Mouse (Mus musculus) kidney, adult 8-10 months (tissue): ENCODE results near the gene Ctse.
A peak's percentile ranks its signal among the peaks of the same experiment; 100 is the strongest.

Experiments
- DNase-seq, 2 experiments: peaks; one replicate each; pipeline ENCODE4 v3.0.0; 2022

Ctse gene

GRCm38 (mm10) chr1:131700447-131700846 is 62.3 kb downstream of the Ctse start:
- DNase-seq: no peak

- no peak for DNase-seq
These were observed 63.3 kb downstream of the Ctse start for GRCm38 (mm10) chr1:131701391-131701790.

DNA sequence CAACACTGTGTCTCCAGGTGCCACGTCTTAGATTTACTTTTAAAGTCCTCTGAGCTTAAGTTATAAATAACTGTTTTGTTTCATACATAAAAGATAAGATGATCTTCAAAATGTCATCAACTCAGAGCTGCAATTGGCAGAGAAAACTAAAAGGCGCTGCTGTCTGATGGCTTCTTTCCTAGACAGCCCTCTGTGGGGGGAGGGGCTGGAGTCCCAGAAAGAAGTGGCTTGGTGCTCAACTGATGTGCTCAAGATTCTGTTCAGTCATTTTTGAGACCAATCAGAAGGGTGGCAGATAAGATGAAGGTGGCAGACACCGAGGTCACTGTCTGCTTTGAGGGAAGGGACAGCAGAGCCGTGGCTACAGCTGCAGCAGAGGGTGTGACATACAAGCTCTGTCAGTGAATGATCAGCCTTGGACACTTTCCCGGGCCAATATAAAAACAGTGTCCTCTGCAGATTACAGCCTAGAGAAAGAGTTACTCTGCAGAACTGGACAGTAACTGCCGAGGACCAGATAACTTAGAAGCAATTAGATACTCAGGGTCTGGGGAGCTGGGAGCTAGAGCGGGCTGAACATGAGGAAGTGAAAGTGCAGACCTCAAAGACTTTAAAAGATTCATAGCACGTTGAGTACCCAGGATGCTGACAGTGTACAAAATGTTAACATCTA is 64.1 kb downstream of the Ctse start:
- DNase-seq: no peak

DNA sequence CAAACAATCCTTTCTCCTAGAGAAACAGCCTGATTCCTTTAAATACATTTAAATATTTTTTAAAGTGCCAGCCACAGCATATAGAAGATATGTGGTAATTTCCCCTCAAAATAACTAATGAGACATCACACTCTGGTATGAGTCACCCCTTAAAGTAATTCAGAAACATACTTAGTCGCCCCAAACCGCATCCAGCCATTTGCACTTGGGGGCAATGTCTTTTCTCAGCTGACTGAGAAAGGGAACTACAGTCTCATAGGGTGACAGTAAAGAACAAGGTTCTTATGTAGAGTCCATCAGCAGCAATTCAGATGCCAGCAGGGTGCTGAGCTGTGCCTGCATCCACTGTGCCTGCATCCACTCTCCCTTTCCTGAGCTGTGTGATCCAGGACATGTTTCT is 65.4 kb downstream of the Ctse start:
- no peak for DNase-seq

GRCm38 (mm10) chr1:131708338-131708737 is 70.2 kb downstream of the Ctse start:
- DNase-seq: peak; percentile 36 to 74

DNA sequence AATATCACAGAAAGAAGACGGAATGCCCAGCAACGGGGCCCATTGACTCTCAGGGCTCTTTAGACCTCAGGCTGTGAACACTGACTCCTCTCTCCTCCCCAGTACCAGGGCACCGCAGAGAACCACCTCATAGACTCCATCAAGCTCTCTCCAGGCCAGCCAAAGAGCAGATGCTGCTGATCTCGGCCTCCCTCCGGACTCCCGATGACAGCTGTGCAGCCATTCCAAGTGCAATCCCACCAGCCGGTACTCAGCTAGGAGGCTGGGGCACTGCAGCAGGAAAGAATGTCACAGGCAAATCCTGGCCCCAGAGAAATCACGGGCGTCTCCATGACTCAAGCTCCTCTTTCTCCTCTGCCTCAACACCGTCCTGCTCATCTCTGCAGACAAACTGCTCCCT is 73.4 kb downstream of the Ctse start:
- DNase-seq: no peak

DNA sequence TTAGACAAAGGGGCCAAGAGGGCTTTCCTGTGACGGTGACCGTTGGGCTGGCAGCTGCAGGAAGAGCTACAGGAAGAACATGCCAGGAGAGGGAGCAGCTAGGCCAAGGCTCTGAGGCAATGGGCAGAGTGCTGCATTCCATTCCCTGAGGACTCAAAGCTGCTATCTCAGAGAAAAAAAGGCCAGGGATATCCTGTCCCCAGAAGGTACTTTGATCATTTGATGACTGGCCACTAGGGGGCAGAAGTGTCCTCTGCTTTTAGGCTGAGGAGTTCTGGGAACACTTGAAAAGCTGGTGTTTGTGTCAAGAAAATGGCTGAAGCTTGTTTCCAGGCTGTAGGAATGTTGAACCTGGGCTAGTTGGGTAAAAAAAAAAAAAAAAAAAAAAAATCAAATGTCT is 74.3 kb downstream of the Ctse start:
- DNase-seq: peak; percentile 73 to 87

DNA sequence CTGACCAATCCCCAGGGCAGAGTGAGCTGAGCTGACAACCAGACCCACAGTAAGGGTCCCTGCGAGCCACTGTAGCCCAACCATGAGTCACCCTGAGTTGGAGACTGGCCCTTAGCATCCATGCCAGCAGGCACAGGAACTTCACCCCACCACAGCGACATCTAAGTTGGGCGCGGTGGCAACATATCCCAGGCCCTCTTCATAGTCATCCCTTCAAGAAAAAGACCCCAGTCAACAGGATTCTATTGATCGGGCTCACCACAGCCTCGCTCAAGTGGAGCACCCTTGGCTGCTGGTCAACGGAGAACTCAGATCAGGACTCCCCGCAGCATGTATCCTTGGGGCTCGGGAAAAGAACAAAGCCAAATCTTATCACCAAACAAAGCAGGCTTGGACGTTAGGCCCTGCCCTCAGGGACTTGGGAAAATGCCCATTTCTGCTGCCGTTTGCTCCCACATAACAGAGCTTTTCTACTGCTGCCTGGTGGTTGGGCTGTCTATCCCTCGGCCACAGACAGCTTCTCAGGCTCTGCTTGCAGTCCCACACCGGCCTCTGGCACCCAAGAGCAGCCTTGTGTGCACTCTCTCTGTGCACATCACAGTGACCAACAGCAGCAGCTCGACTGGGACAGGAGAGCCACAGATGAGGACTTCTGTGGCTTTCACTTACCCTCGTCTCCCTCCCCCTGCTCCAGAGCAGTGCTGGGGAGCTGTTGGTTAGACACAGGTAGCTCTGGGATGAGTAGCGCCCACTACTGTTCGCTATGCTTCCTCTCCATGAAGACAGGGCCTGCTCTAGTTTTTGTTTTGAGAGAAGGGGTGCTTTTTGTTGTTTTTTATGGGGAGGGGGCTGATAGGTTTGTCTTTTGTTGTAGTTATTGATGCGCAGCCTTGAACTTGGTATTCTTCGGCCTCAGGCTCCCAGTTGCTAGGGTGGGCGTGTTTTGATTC is 76.6 kb downstream of the Ctse start:
- no peak for DNase-seq

DNA sequence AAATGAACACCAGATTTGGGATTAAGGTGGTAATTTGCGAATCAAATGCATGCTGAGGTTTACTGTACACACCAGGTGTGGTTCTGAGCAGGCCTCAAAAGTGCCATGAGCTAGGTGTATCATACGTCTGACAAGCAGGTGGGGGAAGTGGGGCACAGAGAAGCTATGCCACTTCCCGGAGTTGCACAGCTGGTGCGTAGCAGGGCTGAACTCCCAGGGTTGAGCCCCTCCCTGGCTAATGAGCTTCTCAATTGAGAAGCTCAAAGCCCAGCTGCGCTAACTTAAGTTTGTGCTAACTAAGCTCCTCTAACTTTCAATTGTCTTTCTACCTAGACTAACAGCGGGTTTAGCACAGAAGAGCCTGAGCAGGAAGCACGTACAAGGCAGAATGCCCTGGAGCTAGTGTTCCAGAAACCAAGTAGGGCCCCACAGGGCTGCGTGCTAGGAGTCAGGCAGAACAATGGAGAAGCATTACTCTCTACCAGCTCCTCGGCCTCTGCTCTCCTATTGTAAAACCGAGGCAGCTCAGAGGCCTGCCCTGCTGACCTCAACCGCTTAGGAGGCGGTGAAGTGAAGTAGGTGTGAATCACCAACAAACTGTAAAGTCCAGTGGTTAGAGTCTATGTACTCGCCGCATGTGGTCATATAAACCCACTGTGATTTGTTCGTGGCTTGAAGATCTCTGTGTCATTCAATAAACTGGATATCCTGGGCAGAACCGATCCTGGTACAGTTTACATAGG is 81.0 kb downstream of the Ctse start:
- no peak for DNase-seq

DNA sequence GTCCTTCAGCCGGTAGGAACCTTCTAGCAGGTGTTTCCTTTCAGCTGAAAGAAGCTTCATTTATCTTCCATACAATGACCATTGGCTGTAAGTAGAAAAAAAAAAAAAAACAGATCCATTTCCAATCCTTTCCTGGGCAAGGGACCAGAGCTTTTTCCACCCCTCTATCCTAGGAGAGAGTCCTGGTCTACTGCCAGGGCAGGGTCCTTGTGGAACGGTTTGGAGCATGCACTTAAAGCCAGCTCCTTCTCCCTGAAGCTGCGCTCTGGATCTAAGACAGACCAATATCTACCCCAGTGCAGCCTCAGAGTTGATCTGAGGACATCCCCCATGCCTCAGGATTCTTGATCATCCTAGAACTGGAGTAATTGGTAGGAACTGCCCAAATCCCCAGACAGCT is 83.9 kb downstream of the Ctse start:
- no peak for DNase-seq

- DNase-seq: no peak
These were observed 85.4 kb downstream of the Ctse start for GRCm38 (mm10) chr1:131723549-131723948.
